ENCODE assay signal across 23 mouse cellular contexts in the genomic region with DNA sequence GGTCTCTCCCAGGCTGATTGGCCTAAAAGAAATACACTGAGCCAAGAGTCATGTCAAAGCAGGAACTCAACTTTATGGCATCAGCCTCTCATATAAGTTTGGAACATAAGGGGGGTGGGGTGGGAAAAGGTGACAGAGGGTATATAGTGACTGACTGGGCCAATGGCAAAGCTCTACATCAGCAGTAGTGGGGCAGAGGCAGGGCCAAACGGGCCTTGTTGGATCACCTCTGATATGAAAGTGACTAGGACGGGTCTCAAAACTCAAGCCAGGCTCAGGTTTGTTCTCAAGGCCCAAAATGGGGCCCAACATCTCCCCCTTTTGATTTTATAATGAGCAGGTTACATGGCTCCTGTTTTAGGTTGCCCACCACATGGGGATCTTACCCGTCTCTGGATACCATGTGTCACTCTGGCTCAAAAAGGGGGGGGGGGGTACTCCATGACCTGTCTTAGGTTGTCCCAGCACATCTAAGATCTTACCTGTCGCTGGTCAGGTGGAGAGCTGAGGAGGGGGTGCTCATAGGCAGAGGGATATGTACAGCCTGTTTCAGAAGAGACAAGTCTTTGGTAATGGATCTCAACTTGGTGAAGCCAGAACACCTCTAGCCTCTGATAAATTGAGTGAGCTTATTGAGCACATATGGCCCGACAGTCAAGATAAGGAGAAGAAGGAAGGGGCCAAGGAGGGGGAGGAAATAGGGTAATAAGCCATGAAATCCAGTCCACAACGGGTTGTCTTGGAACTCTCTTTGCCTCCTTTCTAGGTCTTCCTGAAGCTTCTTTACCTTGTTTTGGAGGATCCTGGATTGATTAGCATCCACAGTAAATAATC. TPM values are rescaled to one million over a fixed set of nuclear protein-coding genes. Genes with fewer than 3 reads are reported as not detected.
DNase-seq lines count a peak whose midpoint lies in the region; ATAC-seq and TF ChIP-seq lines count a peak whose summit lies in the region.
"Had no signal": no experiment of that assay in that cellular context is flagged by ENCODE, and none has a peak within 500 bp of the region (broad histone marks: within the 10 kb centered on the region; RNA-seq: fewer than 3 reads in every experiment).

No protein-coding gene starts in this region.

- no peak overlapping the region for H3K4me3 ChIP-seq in intestine, embryonic 15.5 days (replicated peaks)
- no peak overlapping the region for H3K4me3 ChIP-seq in intestine, postnatal 0 days (ENCODE audit: low read depth, low read length)
- no peak overlapping the region for H3K4me3 ChIP-seq in midbrain, embryonic 12.5 days
- H3K4me3 ChIP-seq in midbrain, embryonic 14.5 days (replicated peaks; ENCODE audit: low read depth, low read length), result no peak overlapping the region
- H3K4me3 ChIP-seq in intestine, embryonic 16.5 days (ENCODE audit: low read length), result no peak overlapping the region
- H3K4me3 ChIP-seq: forebrain, embryonic 10.5 days; heart, embryonic 12.5 days; hindbrain, embryonic 13.5 days; limb, embryonic 13.5 days; neural tube, embryonic 15.5 days had no signal

- H3K4me1 ChIP-seq in intestine, embryonic 15.5 days (replicated peaks), result no peaks in the 10 kb centered on the region
- H3K4me1 ChIP-seq in intestine, postnatal 0 days (replicated peaks; ENCODE audit: control insufficient read depth, insufficient read depth, low read length), result no peaks in the 10 kb centered on the region
- H3K4me1 ChIP-seq in midbrain, embryonic 12.5 days, result no peaks in the 10 kb centered on the region; the same call in 1 of the 2 replicates
- no peaks in the 10 kb centered on the region for H3K4me1 ChIP-seq in midbrain, embryonic 14.5 days (ENCODE audit: control insufficient read depth, insufficient read depth, low read length)
- no peaks in the 10 kb centered on the region for H3K4me1 ChIP-seq in intestine, embryonic 16.5 days (ENCODE audit: control insufficient read depth, insufficient read depth, low read length)
- H3K4me1 ChIP-seq: hindbrain, embryonic 13.5 days; limb, embryonic 13.5 days; neural tube, embryonic 15.5 days had no signal

- no peak overlapping the region for H3K27ac ChIP-seq in intestine, embryonic 15.5 days
- H3K27ac ChIP-seq in intestine, postnatal 0 days (ENCODE audit: low read depth, low read length), result no peak overlapping the region
- H3K27ac ChIP-seq in midbrain, embryonic 12.5 days (replicated peaks), result no peak overlapping the region
- H3K27ac ChIP-seq in midbrain, embryonic 14.5 days (replicated peaks; ENCODE audit: low read depth, low read length), result no peak overlapping the region
- H3K27ac ChIP-seq in intestine, embryonic 16.5 days (ENCODE audit: low read length), result no peak overlapping the region
- H3K27ac ChIP-seq: forebrain, embryonic 10.5 days; hindbrain, embryonic 13.5 days; limb, embryonic 13.5 days; neural tube, embryonic 15.5 days had no signal

- no peak overlapping the region for H3K9ac ChIP-seq in intestine, embryonic 15.5 days
- H3K9ac ChIP-seq in intestine, postnatal 0 days (ENCODE audit: low read depth, low read length), result no peak overlapping the region
- no peak overlapping the region for H3K9ac ChIP-seq in midbrain, embryonic 12.5 days (replicated peaks)
- H3K9ac ChIP-seq in midbrain, embryonic 14.5 days (replicated peaks; ENCODE audit: low read length), result no peak overlapping the region
- no peak overlapping the region for H3K9ac ChIP-seq in intestine, embryonic 16.5 days (ENCODE audit: low read depth, low read length)
- H3K9ac ChIP-seq: heart, embryonic 12.5 days; hindbrain, embryonic 13.5 days; limb, embryonic 13.5 days; neural tube, embryonic 15.5 days had no signal

- H3K27me3 ChIP-seq in intestine, embryonic 15.5 days (replicated peaks), result no peaks in the 10 kb centered on the region
- H3K27me3 ChIP-seq in intestine, postnatal 0 days (replicated peaks; ENCODE audit: control insufficient read depth, insufficient read depth, low read length), result no peaks in the 10 kb centered on the region
- no peaks in the 10 kb centered on the region for H3K27me3 ChIP-seq in midbrain, embryonic 12.5 days
- no peaks in the 10 kb centered on the region for H3K27me3 ChIP-seq in midbrain, embryonic 14.5 days (ENCODE audit: control insufficient read depth, insufficient read depth, low read length)
- H3K27me3 ChIP-seq in intestine, embryonic 16.5 days (replicated peaks; ENCODE audit: control insufficient read depth, insufficient read depth, low read length), result no peaks in the 10 kb centered on the region
- H3K27me3 ChIP-seq: heart, embryonic 12.5 days; hindbrain, embryonic 13.5 days; limb, embryonic 13.5 days; neural tube, embryonic 15.5 days had no signal

- 77% methylated on average over 6 of the region's 6 CpGs for WGBS in intestine, embryonic 15.5 days
- 81% methylated on average over 6 of the region's 6 CpGs for WGBS in intestine, postnatal 0 days
- WGBS in midbrain, embryonic 12.5 days, result 83% methylated on average over 6 of the region's 6 CpGs
- WGBS in midbrain, embryonic 14.5 days, result 94% methylated on average over 6 of the region's 6 CpGs
- WGBS in intestine, embryonic 16.5 days, result 66% methylated on average over 6 of the region's 6 CpGs

- 0 out of 2 replicates have a peak, but pooled peaks have one; percentile 17 for ATAC-seq in intestine, embryonic 15.5 days
- no peak for ATAC-seq in intestine, postnatal 0 days
- 0 out of 2 replicates have a peak, but pooled peaks have one; percentile 34 for ATAC-seq in midbrain, embryonic 12.5 days (ENCODE audit: low FRiP score, low read depth)
- ATAC-seq in midbrain, embryonic 14.5 days (ENCODE audit: low FRiP score, low TSS enrichment), result no peak
- peak; percentile 40; the same call in 1 of the 2 replicates for ATAC-seq in intestine, embryonic 16.5 days
- ATAC-seq in megakaryocyte progenitor cell, adult 5-6 weeks (replicated peaks; ENCODE audit: poor library complexity), result no peak

- TF ChIP-seq CTCF in intestine, postnatal 0 days (IDR thresholded peaks at IDR 0.05; ENCODE audit: low read depth), result no peak

- no peaks in the 10 kb centered on the region for H3K9me3 ChIP-seq in intestine, embryonic 15.5 days
- H3K9me3 ChIP-seq in intestine, postnatal 0 days (ENCODE audit: control insufficient read depth), result no peaks in the 10 kb centered on the region
- H3K9me3 ChIP-seq in midbrain, embryonic 12.5 days, result peaks cover 5% of the 10 kb centered on the region; the same call in 1 of the 2 replicates
- H3K9me3 ChIP-seq in midbrain, embryonic 14.5 days (ENCODE audit: control insufficient read depth, low read length), result peaks cover 6% of the 10 kb centered on the region; the same call in 1 of the 2 replicates
- H3K9me3 ChIP-seq in intestine, embryonic 16.5 days (ENCODE audit: control insufficient read depth, low read length), result no peaks in the 10 kb centered on the region
- H3K9me3 ChIP-seq: hindbrain, embryonic 13.5 days; limb, embryonic 13.5 days; neural tube, embryonic 15.5 days had no signal

- peaks cover 32% of the 10 kb centered on the region for H3K36me3 ChIP-seq in intestine, embryonic 15.5 days
- H3K36me3 ChIP-seq in intestine, postnatal 0 days (ENCODE audit: control insufficient read depth, insufficient read depth), result peaks cover 28% of the 10 kb centered on the region
- H3K36me3 ChIP-seq in midbrain, embryonic 12.5 days, result peaks cover 47% of the 10 kb centered on the region
- H3K36me3 ChIP-seq in midbrain, embryonic 14.5 days (ENCODE audit: control insufficient read depth, insufficient read depth, low read length), result peaks cover 47% of the 10 kb centered on the region
- H3K36me3 ChIP-seq in intestine, embryonic 16.5 days (ENCODE audit: control insufficient read depth, insufficient read depth, low read length), result peaks cover 7% of the 10 kb centered on the region

- no peak overlapping the region for H3K4me2 ChIP-seq in intestine, embryonic 15.5 days (replicated peaks)
- H3K4me2 ChIP-seq in intestine, postnatal 0 days (replicated peaks; ENCODE audit: low read depth), result no peak overlapping the region
- no peak overlapping the region for H3K4me2 ChIP-seq in midbrain, embryonic 12.5 days (replicated peaks)
- H3K4me2 ChIP-seq in midbrain, embryonic 14.5 days (ENCODE audit: low read length), result no peak overlapping the region
- H3K4me2 ChIP-seq in intestine, embryonic 16.5 days (ENCODE audit: low read depth, low read length), result no peak overlapping the region
- H3K4me2 ChIP-seq: heart, embryonic 12.5 days; hindbrain, embryonic 13.5 days; limb, embryonic 13.5 days; neural tube, embryonic 15.5 days had no signal

- DNase-seq in midbrain, embryonic 14.5 days, result no peak
- no peak for DNase-seq in cerebellum, postnatal 14 days
- DNase-seq: adrenal gland, postnatal 25 days; cerebellum, adult 9-10 months; gastrocnemius, postnatal 14 days; heart, adult 11 months; heart, postnatal 10 days; kidney, postnatal 4 days; lung, adult 2 months; lung, postnatal 36 days; right cerebral cortex, adult 18-20 months; right cerebral cortex, postnatal 4 days; thymus, postnatal 14 days had no signal

RNA-seq across cellular contexts. Expression of gene Hmgb1, which starts 33.5 kb away (rescaled TPM):
- 1,042 and 1,306 TPM in 2 replicates for polyA plus RNA-seq in intestine, embryonic 15.5 days (2015; fragmentation: Nextera tagmentation; extraction: Ambion mirVana)
- polyA plus RNA-seq in intestine, postnatal 0 days (2015; fragmentation: Nextera tagmentation; extraction: Ambion mirVana), result 516 and 565 TPM in 2 replicates
- polyA plus RNA-seq in midbrain, embryonic 12.5 days (2016; fragmentation: Nextera tagmentation; extraction: Ambion mirVana), result 1,454 and 1,508 TPM in 2 replicates
- polyA plus RNA-seq in midbrain, embryonic 14.5 days (2014; fragmentation: Nextera tagmentation; extraction: Ambion mirVana), result 869 and 947 TPM in 2 replicates
- polyA plus RNA-seq in intestine, embryonic 16.5 days (2015; fragmentation: Nextera tagmentation; extraction: Ambion mirVana), result 780 and 921 TPM in 2 replicates
- 1,237 and 1,239 TPM in 2 replicates for total RNA-seq in megakaryocyte progenitor cell, adult 5-6 weeks (2015)
- total RNA-seq in megakaryocyte progenitor cell, adult 5-6 weeks (2017), result 1,041 and 1,075 TPM in 2 replicates

RNA-seq across cellular contexts. Expression of gene Uspl1, which starts 33.6 kb away (rescaled TPM):
- polyA plus RNA-seq in intestine, embryonic 15.5 days (2015; fragmentation: Nextera tagmentation; extraction: Ambion mirVana), result 33.7 and 37.1 TPM in 2 replicates
- 16.9 and 17.5 TPM in 2 replicates for polyA plus RNA-seq in intestine, postnatal 0 days (2015; fragmentation: Nextera tagmentation; extraction: Ambion mirVana)
- polyA plus RNA-seq in midbrain, embryonic 12.5 days (2016; fragmentation: Nextera tagmentation; extraction: Ambion mirVana), result 71.2 and 72.3 TPM in 2 replicates
- polyA plus RNA-seq in midbrain, embryonic 14.5 days (2014; fragmentation: Nextera tagmentation; extraction: Ambion mirVana), result 61.4 and 65.1 TPM in 2 replicates
- polyA plus RNA-seq in intestine, embryonic 16.5 days (2015; fragmentation: Nextera tagmentation; extraction: Ambion mirVana), result 31.1 and 31.3 TPM in 2 replicates
- total RNA-seq in megakaryocyte progenitor cell, adult 5-6 weeks (2015), result 29.8 and 39.2 TPM in 2 replicates
- total RNA-seq in megakaryocyte progenitor cell, adult 5-6 weeks (2017), result 36.5 and 40.8 TPM in 2 replicates

RNA-seq across cellular contexts. Expression of gene Alox5ap, which starts 46.8 kb away (rescaled TPM):
- 11.7 and 13.2 TPM in 2 replicates for polyA plus RNA-seq in intestine, embryonic 15.5 days (2015; fragmentation: Nextera tagmentation; extraction: Ambion mirVana)
- polyA plus RNA-seq in intestine, postnatal 0 days (2015; fragmentation: Nextera tagmentation; extraction: Ambion mirVana), result 4.6 and 4.9 TPM in 2 replicates
- 4.8 and 6.5 TPM in 2 replicates for polyA plus RNA-seq in midbrain, embryonic 12.5 days (2016; fragmentation: Nextera tagmentation; extraction: Ambion mirVana)
- polyA plus RNA-seq in midbrain, embryonic 14.5 days (2014; fragmentation: Nextera tagmentation; extraction: Ambion mirVana), result 10.9 and 12.2 TPM in 2 replicates
- polyA plus RNA-seq in intestine, embryonic 16.5 days (2015; fragmentation: Nextera tagmentation; extraction: Ambion mirVana), result 11.2 and 11.4 TPM in 2 replicates
- 426 and 442 TPM in 2 replicates for total RNA-seq in megakaryocyte progenitor cell, adult 5-6 weeks (2015)
- 320 and 453 TPM in 2 replicates for total RNA-seq in megakaryocyte progenitor cell, adult 5-6 weeks (2017)

Comparison
In these comparisons a context has a peak if more than half of its experiments do, and no peak if none do; other contexts are left out.
1. ATAC-seq: peak in intestine, embryonic 15.5 days (single experiment), midbrain, embryonic 12.5 days (single experiment) and intestine, embryonic 16.5 days (single experiment); none in intestine, postnatal 0 days (single experiment), midbrain, embryonic 14.5 days (single experiment) and megakaryocyte progenitor cell, adult 5-6 weeks (single experiment).